Mouse (Mus musculus) embryo, embryonic 11.5 days (tissue): ENCODE measurements at regions not wholly inside any gene's neighbourhood (a gene's known extent, or its start where the extent isn't known, plus 50 kb on each side); places are given as distances from the start of the nearest gene placed in this dataset.
A peak's percentile ranks its signal among the peaks of the same experiment; 100 is the strongest.

Experiments
- DNase-seq: peaks from one replicate; pipeline ENCODE4 v3.0.0-alpha.2; 2012; ENCODE audit warnings: low read depth, low spot score

- no peak for DNase-seq
These were observed 389.6 kb downstream of the Rps24 start for GRCm38 (mm10) chr14:24876508-24876907.

DNA sequence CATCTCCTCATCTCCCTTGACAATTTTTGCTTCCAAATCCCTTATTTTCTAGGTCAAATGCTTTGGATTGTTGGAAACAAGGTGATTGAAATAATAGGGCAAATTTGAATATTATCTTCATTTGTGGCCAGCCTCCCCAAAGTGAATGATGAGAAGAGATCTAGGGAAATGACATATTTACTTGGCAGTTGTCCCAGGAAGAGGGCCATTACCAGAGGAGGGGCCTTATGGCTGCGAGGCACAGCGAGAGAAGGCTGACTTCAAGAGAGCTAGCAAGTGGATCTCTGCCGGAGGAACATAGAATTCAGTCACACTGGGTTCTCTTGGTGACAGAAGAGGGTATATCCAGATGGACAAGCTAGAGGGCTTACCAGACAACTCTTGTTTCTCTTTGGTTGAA lies 390.9 kb downstream of the Rps24 start:
- DNase-seq = no peak

DNA sequence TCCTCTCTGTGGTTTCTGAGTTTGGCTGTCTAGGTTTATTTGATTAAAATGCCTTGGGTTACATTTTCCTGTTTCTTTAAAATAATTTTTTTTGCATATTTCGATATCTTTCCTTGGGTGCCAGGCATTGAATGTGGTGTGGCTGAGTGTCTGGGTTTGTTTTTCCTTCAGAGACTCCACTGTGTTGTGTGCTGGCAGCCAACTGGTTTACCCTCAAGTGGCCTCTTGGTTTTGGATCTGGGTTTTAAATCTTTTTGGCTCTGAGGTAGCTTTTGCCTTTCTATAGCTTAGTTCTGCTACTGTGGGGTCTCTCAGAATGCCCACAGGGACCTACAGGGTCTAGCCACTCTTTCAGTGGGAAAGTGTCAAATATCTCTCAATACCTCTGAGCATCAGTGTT lies 399.2 kb downstream of the Rps24 start:
- DNase-seq = no peak

- no peak for DNase-seq
These were observed 400.0 kb downstream of the Rps24 start for GRCm38 (mm10) chr14:24886896-24887421.

- DNase-seq = no peak
These were observed 403.9 kb downstream of the Rps24 start for GRCm38 (mm10) chr14:24890856-24891255.

DNA sequence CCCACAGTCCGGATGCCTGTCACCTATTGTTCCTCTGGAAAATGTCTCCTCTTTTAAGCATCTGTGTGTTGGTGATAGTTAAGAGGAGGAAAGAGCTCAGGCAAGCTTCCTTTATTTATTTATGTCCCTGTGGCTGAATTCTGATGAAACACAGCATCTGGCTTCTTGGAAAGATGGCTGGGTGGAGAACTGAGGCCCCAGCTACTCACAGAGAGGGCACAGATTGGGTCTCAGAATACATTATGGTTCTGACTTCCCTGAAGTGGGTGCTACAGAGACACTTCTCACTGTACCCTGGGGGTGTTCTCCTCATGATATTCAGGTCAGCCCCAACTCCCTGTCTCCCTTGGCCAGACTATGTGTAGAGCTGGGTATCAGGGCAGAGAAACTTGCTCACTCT lies 408.3 kb downstream of the Rps24 start:
- DNase-seq = no peak

- DNase-seq = no peak
These were observed 409.8 kb downstream of the Rps24 start for GRCm38 (mm10) chr14:24896681-24897080.

- peak; percentile 64 for DNase-seq
These were observed 413.7 kb downstream of the Rps24 start for GRCm38 (mm10) chr14:24900501-24901179.

- DNase-seq = no peak
These were observed 414.8 kb downstream of the Rps24 start for GRCm38 (mm10) chr14:24901726-24902125.

DNA sequence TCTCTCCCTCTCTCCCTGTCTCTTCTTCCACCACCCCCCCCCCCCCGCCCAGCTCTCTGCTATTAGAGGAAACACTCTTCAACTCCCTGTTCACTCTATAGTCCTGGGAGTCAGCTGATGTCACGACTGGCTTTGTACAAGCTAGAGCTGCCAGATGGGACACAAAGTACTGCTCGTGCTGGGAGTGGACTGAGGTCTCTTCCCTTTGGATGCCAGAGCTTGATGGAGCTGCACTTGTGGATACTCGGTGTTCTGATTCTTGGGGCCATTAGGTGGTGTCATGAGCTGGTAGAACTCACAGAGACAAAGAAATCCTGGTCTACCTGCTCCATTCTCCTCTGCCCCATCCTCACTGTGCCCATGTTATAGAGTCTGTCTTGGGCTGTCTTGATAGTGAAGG lies 415.9 kb downstream of the Rps24 start:
- DNase-seq = no peak

DNA sequence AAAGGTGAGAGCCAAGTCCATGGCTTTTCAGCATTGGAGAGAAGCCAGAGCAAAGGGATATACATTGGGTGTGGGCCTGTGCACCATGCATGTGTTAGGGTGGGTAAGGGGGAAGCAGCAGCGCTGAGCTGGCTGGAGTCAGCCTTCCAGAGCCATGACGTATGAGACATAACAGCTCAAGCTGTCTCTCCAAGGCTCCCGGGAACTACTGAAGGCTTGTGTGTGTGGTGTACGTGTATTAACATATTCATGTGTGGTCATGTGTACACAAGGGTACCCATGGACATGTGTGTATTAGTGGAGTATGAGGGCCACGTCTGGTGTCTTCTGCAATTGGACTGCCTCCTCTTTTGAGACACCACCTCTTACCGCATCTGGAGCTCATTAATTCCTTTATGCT lies 417.8 kb downstream of the Rps24 start:
- DNase-seq = no peak

DNA sequence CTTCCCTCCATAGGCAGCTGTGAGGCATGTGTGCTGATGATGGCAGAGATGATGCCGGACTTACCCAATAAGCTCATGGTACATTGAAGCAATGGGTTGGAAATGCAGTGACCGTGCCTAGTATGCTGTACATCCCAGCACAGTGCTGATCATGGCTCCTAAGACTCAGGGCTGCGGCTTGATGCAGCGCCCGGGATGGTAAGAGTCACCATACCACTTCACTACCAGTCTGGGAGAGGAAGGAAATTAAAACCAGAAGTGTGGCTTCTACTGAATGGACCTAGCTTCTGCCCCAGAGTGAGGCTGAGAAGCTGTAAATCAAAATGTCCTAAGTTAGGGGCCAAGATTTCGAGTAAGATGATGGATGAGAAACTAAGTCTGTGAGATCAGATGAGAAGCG lies 420.0 kb downstream of the Rps24 start:
- no peak for DNase-seq

GRCm38 (mm10) chr14:24908377-24908776 lies 421.5 kb downstream of the Rps24 start:
- no peak for DNase-seq

DNA sequence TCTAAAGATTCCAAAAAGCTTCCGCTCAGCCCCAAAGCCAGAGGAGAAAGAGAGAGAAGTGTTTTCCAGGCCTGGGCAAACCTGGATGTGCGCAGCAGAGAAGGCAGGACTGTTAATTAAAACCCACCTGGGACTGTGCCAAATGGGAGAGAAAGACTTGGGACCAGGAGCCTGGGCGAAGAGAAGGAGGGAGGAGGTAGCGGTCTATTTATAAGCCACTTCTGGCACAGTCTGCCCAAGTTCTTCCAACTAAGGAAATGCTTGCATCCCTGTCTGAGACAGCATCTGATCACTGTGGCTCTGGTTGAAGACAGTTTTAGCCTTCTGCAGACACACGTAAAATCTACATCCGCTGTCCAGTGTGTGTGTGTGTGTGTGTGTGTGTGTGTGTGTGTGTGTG lies 424.7 kb downstream of the Rps24 start:
- no peak for DNase-seq

DNA sequence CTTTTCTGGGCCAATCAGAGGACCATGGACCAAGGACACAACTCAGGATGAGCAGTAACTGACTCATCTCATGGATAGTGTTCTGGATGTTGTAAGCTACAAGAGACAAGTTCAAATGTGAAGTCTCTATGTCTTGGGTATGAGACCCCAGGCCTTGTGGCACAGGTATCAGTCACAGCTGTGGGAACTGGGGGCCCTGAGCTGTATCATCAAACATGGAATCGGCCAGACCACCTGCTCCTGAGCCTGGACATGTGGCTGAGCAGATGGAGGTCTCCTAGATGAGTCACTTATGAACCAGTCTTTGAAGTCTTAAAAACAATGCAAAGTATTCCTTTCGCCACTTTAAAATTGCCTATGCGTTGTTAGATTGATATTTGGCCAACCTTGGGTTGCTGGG lies 432.1 kb downstream of the Rps24 start:
- no peak for DNase-seq

- no peak for DNase-seq
These were observed 435.1 kb downstream of the Rps24 start for GRCm38 (mm10) chr14:24922006-24922405.

GRCm38 (mm10) chr14:24924561-24924960 lies 437.6 kb downstream of the Rps24 start:
- no peak for DNase-seq

DNA sequence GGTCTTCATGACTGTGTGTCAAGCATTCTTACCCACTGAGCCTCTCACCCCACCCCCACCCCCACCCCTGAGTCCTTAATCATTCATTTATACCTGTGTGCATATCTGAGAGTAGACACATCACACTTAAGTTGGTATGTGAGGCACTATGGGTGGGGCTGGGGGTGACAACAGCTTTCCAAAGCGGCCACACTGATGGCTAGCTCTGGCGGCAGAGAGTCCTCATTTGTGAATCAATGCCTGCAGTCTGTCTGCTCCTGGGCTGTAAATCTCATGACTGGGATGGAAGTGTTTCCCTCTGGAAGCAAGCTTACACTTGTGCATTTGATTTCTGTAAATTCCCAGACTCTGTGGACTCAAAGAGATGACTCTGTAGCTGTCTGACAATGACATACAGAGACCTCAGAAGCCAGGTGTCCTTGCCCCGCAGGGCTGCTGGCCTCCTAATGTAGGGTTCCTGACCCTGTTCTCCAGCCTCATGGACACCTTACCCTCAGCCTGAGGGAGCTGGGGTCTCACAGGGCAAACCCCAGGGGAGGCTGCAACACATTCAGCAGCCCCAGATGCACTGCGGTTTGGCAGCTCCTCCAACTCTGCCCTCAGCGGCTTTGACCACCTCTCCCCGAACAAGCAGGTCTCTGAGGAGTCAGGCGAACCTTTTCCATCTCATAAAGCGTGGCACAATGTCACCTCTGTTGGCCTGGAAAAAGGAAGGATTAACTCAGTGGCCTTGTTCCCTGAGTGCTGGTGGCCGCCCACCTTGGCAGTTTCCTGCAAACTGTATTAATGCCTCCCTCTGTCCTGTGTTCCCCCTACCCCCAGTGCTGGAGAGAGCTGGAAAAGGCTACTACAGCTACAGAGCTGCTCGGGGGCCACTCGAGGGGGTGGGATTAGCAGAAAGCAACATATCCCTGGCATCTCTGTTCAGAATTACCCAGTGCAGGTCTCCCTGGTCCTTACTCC lies 439.4 kb downstream of the Rps24 start:
- no peak for DNase-seq

- DNase-seq = no peak
These were observed 441.8 kb downstream of the Rps24 start for GRCm38 (mm10) chr14:24928726-24929125.

GRCm38 (mm10) chr14:24930251-24930650 lies 443.3 kb downstream of the Rps24 start:
- DNase-seq = no peak

GRCm38 (mm10) chr14:24937876-24938275 lies 451.0 kb downstream of the Rps24 start:
- no peak for DNase-seq

DNA sequence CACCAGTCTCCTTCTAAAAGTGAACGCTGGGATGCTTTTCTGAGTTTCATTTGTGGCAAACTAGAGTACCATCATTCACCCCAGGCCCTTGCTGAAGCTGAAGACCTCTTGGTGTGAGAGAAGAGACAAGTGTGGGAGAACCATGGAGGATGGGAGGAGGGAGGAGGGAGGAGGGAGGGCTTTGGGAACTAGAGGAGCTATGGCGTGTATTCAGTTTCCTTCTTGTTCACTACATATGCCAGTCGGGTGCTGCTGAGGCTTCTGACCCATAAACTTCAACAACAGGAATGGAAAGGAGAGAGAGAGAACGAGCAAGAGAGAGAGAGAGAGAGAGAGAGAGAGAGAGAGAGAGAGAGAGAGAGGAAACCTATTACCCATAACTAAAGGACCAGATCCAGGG lies 452.1 kb downstream of the Rps24 start:
- no peak for DNase-seq
